Mouse (Mus musculus) heart, adult 8-10 months (tissue): ENCODE measurements around the gene Gm3233. TPM values are rescaled to one million over a fixed set of nuclear protein-coding genes. Genes with fewer than 3 reads are reported as not detected.
"Not testable (repeated sequence)": the region's sequence is repeated elsewhere in the genome, so short reads cannot be mapped to it uniquely, and the experiment has no call there.

ENCODE experiments used
- DNase-seq: peaks from one replicate; pipeline ENCODE4 v3.0.0; 2022; ENCODE audit warnings: low spot score
- total RNA-seq, 4 experiments: library from RNA; stranded (reverse); gene quantifications; 2 replicates each; pipeline ENCODE4 v1.2.4; 2022

Gene Gm3233
- total RNA-seq, 4 experiments from 2014 or later = not detected

GRCm38 (mm10) chr10:77729241-77729640 is 30.2 kb downstream of the Gm3233 start:
- no peak for DNase-seq

- no peak for DNase-seq
Observed at GRCm38 (mm10) chr10:77728280-77728679, 31.2 kb downstream of the Gm3233 start.

- no peak for DNase-seq
Observed at GRCm38 (mm10) chr10:77726186-77726585, 33.3 kb downstream of the Gm3233 start, which contains the start of gene Gm10100. Gm10100 (plus strand) TSS chr10:77726486.

- DNase-seq = no peak
Observed at GRCm38 (mm10) chr10:77724855-77725254, 34.6 kb downstream of the Gm3233 start.

GRCm38 (mm10) chr10:77720299-77720698 is 39.2 kb downstream of the Gm3233 start, which contains the start of gene Krtap12-1:
Krtap12-1 (plus strand) TSS chr10:77720599.
- DNase-seq = not testable (repeated sequence)

- DNase-seq = no peak
Observed at GRCm38 (mm10) chr10:77715507-77715906, 44.0 kb downstream of the Gm3233 start, which contains the start of gene Gm10142. Gm10142 (plus strand) TSS chr10:77715807.

- no peak for DNase-seq
Observed at GRCm38 (mm10) chr10:77713734-77714133, 45.7 kb downstream of the Gm3233 start.

- not testable (repeated sequence) for DNase-seq
Observed at GRCm38 (mm10) chr10:77711157-77711556, 48.3 kb downstream of the Gm3233 start, which contains the start of gene Gm10024. Gm10024 (plus strand) TSS chr10:77711457.

- DNase-seq = no peak
Observed at GRCm38 (mm10) chr10:77709831-77710230, 49.7 kb downstream of the Gm3233 start.

Other genes starting within 250 kb of the Gm3233 start
- 10 to 100 TPM in 1 of 4 experiments, 1 to 10 TPM in 3; 8.0 to 12.4 (median 9.1) TPM for gene Fam207a, start 243.9 kb downstream of the Gm3233 start, total RNA-seq
- gene Itgb2, start 229.4 kb downstream of the Gm3233 start, total RNA-seq = 10 to 100 TPM in 1 of 4 experiments, 1 to 10 TPM in 3; 3.3 to 25.5 (median 3.7) TPM
- 100 to 1,000 TPM; 132 to 142 (median 134) TPM for gene Pttg1ip, start 178.0 kb downstream of the Gm3233 start, total RNA-seq
- 10 to 100 TPM; 59.3 to 76.7 (median 67.5) TPM for gene Sumo3, start 153.6 kb downstream of the Gm3233 start, total RNA-seq
- 10 to 100 TPM in 3 of 4 experiments, 1 to 10 TPM in 1; 8.3 to 15.8 (median 13.9) TPM for gene Gm49325, start 153.5 kb downstream of the Gm3233 start, total RNA-seq
- gene Ube2g2, start 137.4 kb downstream of the Gm3233 start, total RNA-seq = 10 to 100 TPM; 78.9 to 82.9 (median 81.2) TPM
- not detected for gene Tspear, start 73.1 kb downstream of the Gm3233 start, total RNA-seq
- not detected for gene Gm19402, start 68.9 kb downstream of the Gm3233 start, total RNA-seq
- not detected for gene Gm9508, start 62.4 kb downstream of the Gm3233 start, total RNA-seq
- gene Gm10272, start 53.1 kb downstream of the Gm3233 start, total RNA-seq = not detected
- gene Gm10024, start 48.2 kb downstream of the Gm3233 start, total RNA-seq = not detected
- gene Gm10142, start 43.9 kb downstream of the Gm3233 start, total RNA-seq = not detected
- not detected for gene Krtap12-1, start 39.1 kb downstream of the Gm3233 start, total RNA-seq
- gene Gm10100, start 33.2 kb downstream of the Gm3233 start, total RNA-seq = not detected
- not detected for gene Gm18596, start 17.0 kb downstream of the Gm3233 start, total RNA-seq
- gene Gm9736, start 8.3 kb downstream of the Gm3233 start, total RNA-seq = not detected
- gene Gm3238, start 11.6 kb upstream of the Gm3233 start, total RNA-seq = not detected
- not detected for gene Gm7138, start 17.3 kb upstream of the Gm3233 start, total RNA-seq
- gene Gm3250, start 22.9 kb upstream of the Gm3233 start, total RNA-seq = not detected
- not detected for gene Gm7137, start 28.5 kb upstream of the Gm3233 start, total RNA-seq
- gene Gm9639, start 35.4 kb upstream of the Gm3233 start, total RNA-seq = not detected
- not detected for gene Gm19668, start 39.5 kb upstream of the Gm3233 start, total RNA-seq
- not detected for gene Gm9507, start 52.2 kb upstream of the Gm3233 start, total RNA-seq
- gene Gm2696, start 55.0 kb upstream of the Gm3233 start, total RNA-seq = not detected
- not detected for gene Krtap10-4, start 67.4 kb upstream of the Gm3233 start, total RNA-seq
- not detected for gene Krtap10-10, start 76.3 kb upstream of the Gm3233 start, total RNA-seq
- gene Gm36176, start 87.1 kb upstream of the Gm3233 start, total RNA-seq = not detected
- gene Gm10318, start 93.2 kb upstream of the Gm3233 start, total RNA-seq = not detected
- not detected for gene Gm3285, start 102.3 kb upstream of the Gm3233 start, total RNA-seq
- 1 to 10 TPM in 2 of 4 experiments, under 1 TPM in 2; 0.63 to 1.2 (median 0.92) TPM for gene Lrrc3, start 142.9 kb upstream of the Gm3233 start, total RNA-seq
- gene Trpm2, start 210.9 kb upstream of the Gm3233 start, total RNA-seq = 1 to 10 TPM in 1 of 4 experiments, under 1 TPM in 3; 0.44 to 1.8 (median 0.61) TPM
- 10 to 100 TPM; 10.7 to 13.5 (median 12.2) TPM for gene 1810043G02Rik, start 218.8 kb upstream of the Gm3233 start, total RNA-seq